Mouse (Mus musculus): ENCODE measurements around the gene App.

App gene

DNA sequence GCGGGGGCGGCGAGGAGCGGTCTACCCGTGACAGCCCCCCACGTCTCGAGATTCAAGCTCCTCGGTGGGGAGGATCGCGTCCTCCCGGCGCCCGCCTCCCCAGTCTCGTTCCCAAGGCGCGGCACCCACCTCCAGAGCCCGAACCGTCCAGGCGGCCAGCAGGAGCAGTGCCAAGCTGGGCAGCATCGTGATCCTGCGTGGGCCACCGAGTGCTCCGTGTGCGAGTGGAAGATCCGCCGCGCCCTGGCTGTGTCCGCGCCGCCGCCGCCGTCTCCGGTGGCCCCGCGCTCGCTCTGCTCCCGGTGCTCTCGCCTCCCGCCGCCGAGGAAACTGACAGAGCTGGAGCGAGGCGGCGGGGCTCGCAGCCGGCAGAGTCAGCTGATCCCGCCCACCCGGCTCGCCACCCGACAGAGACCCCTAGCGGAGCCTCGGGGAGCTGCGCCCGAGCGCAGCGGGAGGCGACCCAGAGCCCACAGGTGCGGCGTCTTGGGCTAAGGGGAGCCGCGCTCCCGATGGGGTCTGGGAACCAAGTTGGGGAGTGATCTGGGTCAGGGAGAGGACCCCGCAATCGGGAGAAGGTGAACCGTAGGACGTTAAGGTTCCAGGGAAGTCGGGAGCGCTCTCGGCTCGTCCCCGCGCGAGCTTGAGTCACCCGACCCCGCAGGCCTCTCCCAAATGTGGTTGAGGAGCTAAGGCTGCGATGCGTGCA is at the start of gene App:
TSS of gene App (minus strand) at position 394 of the 709 bp plus-strand sequence.
- in situ Hi-C loops (cut with MboI; ENCODE audit: low sequenced_read_pairs) = no loop called here

DNA sequence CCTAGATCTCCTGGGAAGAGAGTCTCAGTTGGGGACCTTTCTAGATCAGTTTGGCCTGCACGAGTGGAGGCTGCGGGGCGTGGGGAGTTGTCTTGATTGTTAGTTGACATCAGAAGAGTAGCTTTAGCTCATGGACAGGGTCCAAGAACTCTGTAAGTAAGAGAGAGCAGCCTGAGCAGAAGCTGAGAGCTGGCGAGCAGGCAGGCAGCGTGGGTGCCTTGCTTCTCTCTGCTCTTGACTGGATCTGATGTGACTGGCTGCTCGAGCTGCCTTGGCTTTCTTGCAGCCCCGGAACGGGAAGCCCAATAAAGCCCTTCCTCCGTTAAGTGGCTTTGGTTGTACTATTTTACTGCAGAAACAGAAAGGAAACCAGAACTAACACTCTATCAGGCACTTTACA is 42.3 kb upstream of the App start:
- in situ Hi-C loops (cut with MboI; ENCODE audit: low sequenced_read_pairs) = no loop called here

DNA sequence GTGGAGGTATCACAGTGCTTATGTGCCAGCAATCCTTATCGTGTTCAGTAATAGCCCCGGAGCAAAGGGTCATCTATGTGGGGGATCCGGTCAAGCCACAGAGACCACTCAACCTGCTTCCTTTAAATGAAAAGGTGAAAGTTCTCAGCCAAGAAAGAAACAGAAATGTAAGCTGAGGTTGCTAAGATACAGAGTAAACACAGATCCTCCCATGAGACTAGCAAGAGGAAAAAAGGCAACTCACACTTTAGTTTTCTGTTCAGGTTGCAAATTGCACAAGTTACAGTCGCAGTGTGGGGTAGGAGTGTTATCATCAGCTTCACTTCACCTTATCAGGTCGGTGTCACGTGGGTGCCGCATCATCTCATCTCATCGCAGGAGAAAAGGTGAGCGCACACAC is 41.6 kb upstream of the App start:
- in situ Hi-C loops (cut with MboI; ENCODE audit: low sequenced_read_pairs) = no loop called here

DNA sequence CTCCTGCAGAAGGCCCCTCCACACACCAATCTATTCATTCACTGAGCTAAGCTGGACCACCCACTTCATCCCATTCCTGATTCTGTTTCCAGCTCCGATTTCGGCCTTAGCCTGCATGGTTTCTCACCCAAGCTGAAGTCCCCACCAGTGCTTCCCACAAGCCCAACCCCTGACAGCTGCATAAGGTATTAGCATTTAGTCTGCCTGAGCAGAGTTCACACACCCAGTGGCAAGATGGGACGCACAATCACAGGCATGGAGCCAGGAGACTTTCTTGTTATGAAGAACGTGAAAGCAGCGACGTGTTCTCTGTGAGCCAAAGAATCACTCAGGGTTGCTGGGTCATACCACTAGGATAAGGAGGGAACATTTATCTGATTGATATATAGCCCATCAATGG is 22.1 kb upstream of the App start:
- in situ Hi-C loops (cut with MboI; ENCODE audit: low sequenced_read_pairs) = no loop called here

DNA sequence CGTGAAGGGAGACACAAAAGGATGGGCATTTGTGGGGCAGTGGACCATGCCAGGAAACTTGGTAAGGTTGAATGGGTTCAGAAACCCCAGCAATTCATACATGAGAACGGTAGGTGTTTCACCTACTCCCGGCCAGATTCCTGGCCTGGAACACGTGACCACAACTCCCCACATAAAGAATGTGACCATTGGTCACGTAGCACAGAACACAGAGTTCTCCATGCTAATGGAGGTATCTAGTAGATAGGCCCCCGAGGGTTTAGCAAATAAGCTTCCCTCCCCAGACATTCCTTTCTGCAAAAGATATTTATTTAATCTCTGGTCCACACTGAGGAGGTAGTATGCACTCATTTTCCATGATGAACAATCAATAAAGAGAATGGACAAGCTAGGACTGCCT is 21.6 kb upstream of the App start:
- in situ Hi-C loops (cut with MboI; ENCODE audit: low sequenced_read_pairs) = no loop called here

DNA sequence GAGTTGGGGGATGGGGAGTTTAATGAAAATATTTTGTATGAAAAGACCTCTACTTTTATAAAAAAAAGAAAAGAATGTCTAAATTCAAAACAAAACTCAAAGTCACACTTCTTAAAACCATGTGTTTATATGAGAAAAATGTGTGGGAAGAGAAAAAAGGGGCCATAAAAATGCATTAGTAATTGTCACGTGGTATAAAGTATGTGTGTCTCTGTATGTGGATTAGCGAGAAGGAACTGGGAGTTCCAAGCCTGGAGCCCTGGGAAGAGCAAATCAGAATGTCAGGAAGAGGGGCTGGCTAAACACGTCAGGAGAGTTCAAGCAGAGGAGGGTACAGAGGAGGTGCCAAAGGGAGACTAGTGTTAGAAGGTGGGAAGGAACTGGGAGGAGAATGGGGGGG is 7.9 kb upstream of the App start:
- in situ Hi-C loops (cut with MboI; ENCODE audit: low sequenced_read_pairs) = no loop called here

DNA sequence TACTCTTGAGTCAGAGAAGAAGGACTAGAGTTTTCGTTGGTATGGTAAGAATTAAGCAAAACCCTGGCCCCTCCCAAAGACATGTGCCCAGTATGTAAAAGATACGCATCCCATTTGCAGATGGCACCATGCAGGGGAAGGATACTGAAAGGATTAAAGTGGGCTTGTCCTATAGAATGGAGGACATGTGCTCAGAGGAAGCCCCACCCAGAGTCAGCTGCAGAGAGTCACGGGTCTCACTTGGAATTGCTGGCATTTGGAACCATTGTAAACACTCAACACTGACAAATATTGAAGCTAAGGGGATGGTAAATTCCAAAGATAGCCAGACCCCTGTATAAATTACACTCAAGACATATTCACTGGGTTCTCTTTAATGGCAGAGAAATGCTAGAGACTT is 7.1 kb upstream of the App start:
- in situ Hi-C loops (cut with MboI; ENCODE audit: low sequenced_read_pairs) = no loop called here

DNA sequence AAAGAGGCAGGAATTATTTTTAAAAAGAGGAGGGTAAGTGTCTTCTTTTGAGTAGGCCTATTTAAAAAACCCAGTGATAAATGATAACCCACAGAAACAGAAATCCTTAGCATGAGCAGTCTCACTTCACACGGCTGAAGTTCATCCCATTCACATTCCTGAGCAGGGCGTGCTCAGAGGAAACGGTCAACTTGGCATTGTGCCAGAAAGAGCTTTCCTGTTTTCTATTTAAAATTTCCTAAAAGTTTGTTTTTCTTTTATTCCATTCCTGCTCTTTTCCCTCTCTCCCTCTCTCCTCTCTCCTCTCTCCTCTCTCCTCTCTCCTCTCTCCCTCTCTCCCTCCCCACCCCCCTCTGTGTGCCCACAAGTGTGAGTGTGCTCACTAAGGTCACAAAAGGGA is 3.1 kb upstream of the App start:
- in situ Hi-C loops (cut with MboI; ENCODE audit: low sequenced_read_pairs) = no loop called here

DNA sequence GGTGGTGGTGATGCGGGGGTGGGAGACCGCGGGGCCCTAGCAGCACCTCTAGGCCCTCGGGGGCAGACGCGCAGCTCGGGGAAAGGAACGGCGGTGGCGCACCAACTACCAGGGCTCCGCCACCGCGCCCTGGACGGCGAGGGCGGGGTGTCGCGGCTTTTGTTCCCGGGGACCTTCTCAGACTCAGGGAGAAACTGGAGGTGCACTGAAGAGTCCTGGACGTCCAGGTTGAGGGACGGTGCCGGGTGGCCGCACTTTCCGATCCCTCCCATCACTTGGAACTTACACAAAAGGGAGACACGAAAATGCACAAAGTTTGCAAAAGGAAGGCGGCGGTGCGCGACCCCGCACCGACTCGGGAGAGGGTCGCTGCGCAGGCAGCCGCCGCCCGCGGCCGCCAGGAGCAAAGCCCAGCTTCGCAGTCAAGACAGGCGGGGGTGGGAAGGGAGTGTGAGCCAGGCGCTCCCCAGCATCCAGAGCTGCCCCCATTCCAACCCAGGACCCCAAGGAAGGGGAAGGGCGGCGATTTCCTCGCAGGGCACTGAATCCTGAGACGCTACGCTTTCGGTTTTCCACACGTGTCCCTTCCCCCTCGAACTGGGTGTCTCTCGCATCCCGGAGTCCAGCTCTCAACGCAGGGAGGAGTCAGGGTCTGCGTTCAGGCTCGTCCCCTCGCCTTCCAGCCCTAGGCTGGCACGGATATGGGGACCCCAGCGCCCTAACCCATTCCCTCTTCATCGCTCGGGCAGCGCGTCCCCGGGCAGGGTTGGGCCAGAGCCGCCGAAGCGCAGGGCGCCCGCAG is 794 bp downstream of the App start:
- in situ Hi-C loops (cut with MboI; ENCODE audit: low sequenced_read_pairs) = no loop called here

DNA sequence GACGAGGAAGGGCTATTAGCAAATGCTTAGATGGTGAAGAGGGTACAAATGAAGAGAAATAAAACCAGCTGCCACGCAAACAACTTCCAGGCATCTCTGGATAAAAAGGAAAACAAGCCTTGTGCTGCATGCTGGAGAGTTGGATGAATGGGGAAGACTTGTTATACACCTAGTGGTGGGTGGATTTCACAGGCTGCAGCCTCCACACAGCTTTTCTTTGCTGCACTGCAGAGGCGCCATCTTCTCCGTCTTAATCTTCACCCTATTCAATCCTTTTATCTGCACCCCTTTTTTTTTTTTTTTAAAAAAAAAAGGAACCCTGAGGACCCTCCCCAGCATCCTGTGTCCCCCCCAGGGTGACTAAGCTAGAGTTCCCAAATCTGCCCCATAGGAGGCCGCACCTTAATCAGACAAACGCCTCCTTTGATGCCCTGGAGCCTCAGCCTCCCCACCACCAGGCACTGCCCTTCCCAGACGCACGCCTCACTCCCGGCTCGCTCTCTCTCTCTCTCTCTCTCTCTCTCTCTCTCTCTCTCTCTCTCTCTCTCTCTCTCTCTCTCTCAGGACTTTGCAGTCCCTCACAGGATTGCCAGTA is 1.5 kb downstream of the App start:
- in situ Hi-C loops (cut with MboI; ENCODE audit: low sequenced_read_pairs) = no loop called here

DNA sequence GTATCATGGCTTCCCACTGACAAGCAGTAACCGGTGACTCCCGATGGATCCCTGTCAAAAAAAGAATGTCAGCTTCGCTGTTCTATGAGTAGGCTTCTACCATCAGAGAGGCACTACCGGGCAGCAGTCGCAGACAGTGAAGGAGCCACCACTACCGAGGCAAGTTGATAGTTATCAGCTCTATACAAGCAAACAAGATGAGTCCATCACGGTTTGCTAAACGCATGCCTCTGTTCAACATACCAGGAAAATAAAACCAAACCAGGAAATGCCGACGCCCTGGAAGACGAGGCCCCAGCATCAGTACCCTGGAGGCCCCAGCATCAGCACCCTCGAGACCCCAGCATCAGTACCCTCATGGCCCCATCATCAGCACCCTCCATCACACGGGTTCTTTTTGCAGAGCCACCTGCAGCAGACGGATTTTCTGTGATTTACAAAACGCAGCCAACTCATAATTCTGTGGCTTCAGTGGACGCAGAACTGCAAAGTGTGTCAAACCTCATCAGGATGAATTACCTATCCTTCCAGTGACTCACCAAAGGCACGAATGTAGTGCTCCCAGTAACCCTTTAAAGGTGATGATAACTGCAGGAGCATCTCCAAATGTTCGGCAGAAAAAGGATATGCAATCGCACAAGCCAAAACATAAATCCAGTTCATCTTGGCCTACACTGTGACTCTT is 2.6 kb downstream of the App start:
- in situ Hi-C loops (cut with MboI; ENCODE audit: low sequenced_read_pairs) = no loop called here

DNA sequence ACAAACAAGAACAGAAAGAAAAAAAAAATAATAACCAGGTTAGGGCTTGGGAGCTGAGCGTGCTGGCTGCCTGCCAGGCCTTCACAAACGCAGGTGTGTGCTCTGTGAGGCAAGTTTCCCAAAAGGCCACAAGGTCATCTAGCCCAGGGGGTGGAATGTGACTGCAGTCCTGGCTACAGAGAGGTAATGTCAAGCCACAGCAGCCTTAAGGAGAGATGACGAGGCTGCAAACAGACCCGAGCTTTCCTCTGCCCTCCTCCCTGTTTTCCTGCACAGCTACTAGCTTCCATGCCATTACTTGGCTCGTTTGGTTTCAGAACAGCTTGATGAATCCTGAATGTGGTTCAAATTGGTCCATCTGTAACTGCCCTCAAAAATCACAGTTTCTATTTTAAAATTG is 4.7 kb downstream of the App start:
- in situ Hi-C loops (cut with MboI; ENCODE audit: low sequenced_read_pairs) = no loop called here

DNA sequence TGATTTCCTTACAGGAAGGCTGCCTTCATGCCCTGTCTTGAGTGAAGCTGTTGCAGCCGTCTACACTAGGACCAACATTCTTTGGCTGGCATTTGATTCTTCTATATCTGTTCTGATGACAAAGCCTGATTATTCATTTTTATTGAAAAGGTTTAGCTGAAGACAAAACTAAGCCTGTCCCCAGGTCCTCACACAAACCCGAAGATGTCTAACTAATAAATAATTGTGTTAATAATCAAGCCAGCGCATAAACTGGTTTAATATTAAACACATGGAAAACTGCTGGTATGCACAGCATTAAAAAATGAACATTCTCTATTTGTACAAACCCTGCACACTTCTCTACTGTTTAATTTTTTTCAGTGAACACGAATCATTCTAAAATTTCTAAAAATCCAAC is 7.4 kb downstream of the App start:
- in situ Hi-C loops (cut with MboI; ENCODE audit: low sequenced_read_pairs) = no loop called here

DNA sequence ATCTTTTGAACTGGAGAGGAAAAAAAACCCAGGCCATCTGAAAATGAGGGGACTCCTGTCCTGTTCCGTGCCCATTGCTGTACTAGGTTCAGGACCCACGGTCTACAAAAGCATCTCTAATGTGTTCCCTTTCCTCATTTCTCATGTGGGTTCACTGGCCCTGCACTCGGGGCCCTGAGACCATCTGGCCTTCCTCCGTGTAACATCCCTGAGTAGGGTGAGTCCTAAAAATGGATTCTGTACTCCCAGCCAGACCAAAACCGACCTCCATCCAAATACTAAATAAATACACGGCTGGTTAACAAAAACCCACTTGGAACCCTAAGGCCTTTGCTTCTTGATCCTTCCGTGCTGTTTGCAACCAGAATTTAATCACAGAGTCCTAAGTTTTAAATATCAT is 7.9 kb downstream of the App start:
- in situ Hi-C loops (cut with MboI; ENCODE audit: low sequenced_read_pairs) = no loop called here

DNA sequence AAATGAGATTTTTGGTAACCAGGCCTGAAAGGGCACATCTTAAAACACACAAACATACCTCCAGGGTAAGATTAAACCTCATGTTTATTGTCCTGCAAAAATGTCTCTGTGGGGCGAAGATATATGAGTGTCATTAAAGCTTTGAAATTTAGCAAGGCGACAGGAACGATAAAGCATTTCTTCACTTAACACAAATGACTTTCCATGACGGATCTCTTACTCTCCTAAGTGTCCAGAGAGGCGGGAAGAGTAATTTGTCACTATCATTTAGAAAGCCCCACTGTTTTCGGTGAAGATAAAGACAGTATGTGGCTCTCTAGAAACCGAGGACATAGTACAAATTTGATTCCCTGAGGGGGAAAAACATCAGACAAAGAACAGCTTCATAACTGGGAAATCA is 8.4 kb downstream of the App start:
- in situ Hi-C loops (cut with MboI; ENCODE audit: low sequenced_read_pairs) = no loop called here

DNA sequence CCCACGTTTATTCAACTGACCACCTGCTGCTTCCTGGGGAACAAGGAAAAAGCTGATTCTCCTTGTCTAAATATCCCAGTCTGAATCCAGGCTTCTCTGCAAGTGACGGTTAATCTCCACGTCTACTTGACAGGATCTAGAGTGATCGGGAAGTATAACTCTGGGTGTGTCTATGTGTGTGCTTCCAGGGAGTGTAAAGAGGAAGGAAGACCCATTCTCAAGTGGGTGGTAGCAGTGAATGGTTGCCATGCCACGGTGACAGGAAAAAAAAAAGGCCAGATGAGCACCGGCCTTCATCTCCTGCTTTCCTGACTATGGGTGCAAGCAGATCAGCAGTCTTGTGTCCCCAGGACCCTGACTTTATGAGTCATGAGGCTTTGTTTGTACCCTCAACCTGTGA is 10.8 kb downstream of the App start:
- in situ Hi-C loops (cut with MboI; ENCODE audit: low sequenced_read_pairs) = no loop called here

DNA sequence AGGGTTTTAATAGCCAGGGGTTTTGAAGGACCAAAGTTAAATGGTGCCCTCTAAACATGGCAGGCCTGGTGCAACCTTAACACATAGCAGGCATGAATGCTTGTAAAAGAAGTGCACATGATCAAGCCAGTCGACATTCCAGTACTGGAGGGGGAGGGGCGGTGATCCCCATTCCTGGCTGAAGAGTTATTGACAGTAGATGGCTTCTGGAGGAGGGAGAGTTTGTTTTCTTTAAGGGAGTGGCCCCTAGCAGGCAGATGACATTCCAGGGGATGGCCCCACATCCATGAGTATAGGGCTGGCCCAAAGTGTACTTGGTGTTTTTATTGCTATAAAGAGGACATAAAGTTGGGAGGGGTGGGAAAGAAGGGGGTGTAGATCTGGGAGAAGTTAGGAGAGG is 13.4 kb downstream of the App start:
- in situ Hi-C loops (cut with MboI; ENCODE audit: low sequenced_read_pairs) = no loop called here

DNA sequence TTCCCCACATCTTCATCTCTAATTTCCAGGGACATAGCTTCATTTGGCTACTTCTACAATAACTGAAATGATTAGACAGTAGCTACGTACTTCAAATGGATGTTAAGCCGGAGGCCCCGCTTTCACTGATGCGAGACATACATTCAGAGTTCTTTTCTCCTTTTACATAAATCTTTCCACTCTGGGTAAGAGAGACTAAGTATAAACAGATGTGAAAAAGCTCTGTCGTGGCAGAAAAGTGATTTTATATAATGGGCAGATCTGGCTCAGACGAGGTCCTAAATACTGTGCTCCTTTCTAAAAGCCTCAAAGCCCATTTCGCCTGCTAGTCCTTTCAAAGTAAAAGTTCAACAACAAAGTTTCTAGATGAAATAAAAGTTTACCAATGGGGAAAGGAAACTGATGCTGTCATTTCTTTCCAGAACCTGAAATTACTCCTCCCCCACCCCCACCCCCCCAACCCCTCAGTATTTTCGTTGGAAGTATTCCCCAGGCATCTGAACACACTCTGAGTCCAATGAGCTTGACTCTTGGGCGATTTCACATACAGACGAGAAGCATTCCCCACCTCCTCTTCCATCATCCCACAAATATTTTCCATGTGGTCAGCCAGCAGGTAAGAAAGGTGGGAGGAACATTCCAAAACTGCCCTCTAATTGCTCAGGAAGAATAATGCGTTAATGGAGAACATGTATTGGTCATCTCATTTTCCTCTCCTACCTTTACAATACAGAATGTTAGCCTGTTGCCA is 15.6 kb downstream of the App start:
- in situ Hi-C loops (cut with MboI; ENCODE audit: low sequenced_read_pairs) = no loop called here

DNA sequence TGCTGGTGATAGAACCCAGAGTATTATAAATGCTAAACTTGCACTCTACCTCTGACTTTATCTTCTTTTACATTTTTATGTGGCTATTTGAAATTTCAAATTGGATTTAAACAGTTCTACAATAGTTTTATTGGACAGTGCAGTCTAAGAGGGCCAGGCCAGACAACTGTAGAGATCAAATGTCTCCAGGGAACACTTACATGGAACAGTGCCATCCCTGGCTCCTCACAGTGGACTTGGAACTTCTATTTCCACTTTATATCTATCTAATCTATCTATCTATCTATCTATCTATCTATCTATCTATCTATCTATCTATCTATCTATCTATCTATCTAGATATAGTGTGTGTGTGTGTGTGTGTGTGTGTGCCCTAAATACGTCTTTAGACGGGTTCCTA is 16.4 kb downstream of the App start:
- in situ Hi-C loops (cut with MboI; ENCODE audit: low sequenced_read_pairs) = no loop called here

DNA sequence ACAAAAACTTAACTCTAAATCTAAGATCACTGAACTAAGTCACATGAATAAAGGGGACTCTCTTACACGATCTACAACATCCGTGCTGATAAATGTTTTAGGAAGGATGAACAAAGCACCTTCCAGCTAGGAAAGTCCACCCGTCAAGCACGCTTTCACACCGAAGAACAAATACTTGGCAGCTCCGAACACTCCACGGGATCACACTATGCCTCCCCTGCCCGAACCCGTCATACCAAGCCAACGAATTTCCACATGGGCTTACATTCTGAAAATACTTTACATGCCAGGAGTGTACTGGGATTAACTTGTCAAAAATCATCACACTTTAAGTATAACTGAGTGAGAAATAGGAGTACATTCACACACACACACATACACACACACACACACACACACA is 17.7 kb downstream of the App start:
- in situ Hi-C loops (cut with MboI; ENCODE audit: low sequenced_read_pairs) = no loop called here

DNA sequence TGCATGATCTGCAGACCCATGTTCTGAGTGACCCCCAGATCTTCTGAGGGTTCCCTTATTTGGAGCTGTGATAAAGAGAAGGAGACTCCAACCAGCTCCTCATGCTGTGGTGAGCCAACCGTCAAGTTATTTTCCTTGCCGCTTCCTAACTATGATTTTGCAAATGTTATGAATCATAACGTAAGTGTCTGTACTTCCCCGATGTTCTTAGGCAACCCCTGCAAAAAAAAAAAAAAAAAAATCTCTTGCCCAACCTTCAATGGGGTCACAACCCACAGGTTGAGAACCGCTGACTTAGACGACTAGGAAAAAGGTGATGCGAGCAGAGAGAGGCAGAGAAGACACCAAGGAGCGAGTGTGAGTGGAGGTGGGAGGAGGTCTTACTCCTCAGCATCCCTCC is 21.1 kb downstream of the App start:
- in situ Hi-C loops (cut with MboI; ENCODE audit: low sequenced_read_pairs) = no loop called here

Measured in CH12F3 (cell line).